Mouse (Mus musculus): Measurements from ENCODE around the gene Colgalt1.

GRCm38 (mm10) chr8:71596798-71597197, 14.0 kb upstream of the Colgalt1 start:
- TF ChIP-seq MYC (IDR thresholded peaks at IDR 0.05; ENCODE audit: low read depth, low read length) (no peak), NELFE (IDR thresholded peaks at IDR 0.05; ENCODE audit: low read depth, low read length) (no peak), CTCF (IDR thresholded peaks at IDR 0.05 in 2 of 3, conservative IDR thresholded peaks at IDR 0.05 in 1 of 3; ENCODE audit: control insufficient read depth in 1 of 3, insufficient read depth in 1 of 3, low read depth in 2 of 3, low read length in 3 of 3, poor library complexity in 1 of 3, severe bottlenecking in 1 of 3) (no peak), MAZ (IDR thresholded peaks at IDR 0.05; ENCODE audit: low read depth, low read length) (no peak)
